Mouse (Mus musculus): Measurements from ENCODE around the gene Lrch4. TPM values are rescaled to one million over a fixed set of nuclear protein-coding genes. Genes with fewer than 3 reads are reported as not detected.

Lrch4 gene
- polyA plus RNA-seq, 1 experiment from 2014 or later = 19.9 TPM

- H3K27me3 ChIP-seq = no peaks in the 10 kb centered on the region
- H3K4me1 ChIP-seq (replicated peaks) = peaks cover 22% of the 10 kb centered on the region
- WGBS = 97% methylated on average over 7 of the region's 7 CpGs
- no peaks in the 10 kb centered on the region for H3K9me3 ChIP-seq
- H3K4me2 ChIP-seq = no peak overlapping the region
- no peaks in the 10 kb centered on the region for H3K36me3 ChIP-seq
- no peak overlapping the region for H3K9ac ChIP-seq
- no peak for ATAC-seq (ENCODE audit: low FRiP score)
- H3K4me3 ChIP-seq = no peak overlapping the region
- H3K27ac ChIP-seq = no peak overlapping the region
Observed at GRCm38 (mm10) chr5:137615347-137615746, 13.6 kb upstream of the Lrch4 start.

GRCm38 (mm10) chr5:137623937-137624530 is 4.9 kb upstream of the Lrch4 start:
- Histone ChIP-seq H3K4me1 (replicated peaks) (peaks cover 11% of the 10 kb centered on the region), H3K4me3 (no peak overlapping the region), H3K27ac (no peak overlapping the region), H3K9ac (no peak overlapping the region), H3K9me3 (no peaks in the 10 kb centered on the region), H3K36me3 (no peaks in the 10 kb centered on the region), H3K4me2 (no peak overlapping the region), H3K27me3 (0 out of 2 replicates have a peak, but pooled peaks cover 2% of the 10 kb centered on the region)
- 77% methylated on average over 11 of the region's 11 CpGs for WGBS
- ATAC-seq (ENCODE audit: low FRiP score) = no peak

- Histone ChIP-seq H3K4me3 (peak overlapping the region; percentile 80), H3K9ac (peak overlapping the region; percentile 76), H3K36me3 (no peaks in the 10 kb centered on the region), H3K27ac (peak overlapping the region; percentile 93), H3K4me1 (replicated peaks) (peaks cover 47% of the 10 kb centered on the region), H3K4me2 (peak overlapping the region; percentile 70), H3K27me3 (no peaks in the 10 kb centered on the region), H3K9me3 (no peaks in the 10 kb centered on the region)
- 5% methylated on average over 9 of the region's 9 CpGs for WGBS
- ATAC-seq (ENCODE audit: low FRiP score) = no peak
Observed at GRCm38 (mm10) chr5:137627991-137628390, 930 bp upstream of the Lrch4 start.

- H3K36me3 ChIP-seq = peaks cover 9% of the 10 kb centered on the region
- peak overlapping the region; percentile 82 for H3K9ac ChIP-seq
- H3K4me3 ChIP-seq = peak overlapping the region; percentile 80
- H3K27ac ChIP-seq = peak overlapping the region; percentile 91
- peak overlapping the region; percentile 84 for H3K4me2 ChIP-seq
- under 1% methylated on average over 23 of the region's 23 CpGs for WGBS
- H3K9me3 ChIP-seq = no peaks in the 10 kb centered on the region
- no peaks in the 10 kb centered on the region for H3K27me3 ChIP-seq
- H3K4me1 ChIP-seq (replicated peaks) = peaks cover 58% of the 10 kb centered on the region
- peak; percentile 26 for ATAC-seq (ENCODE audit: low FRiP score)
Observed at GRCm38 (mm10) chr5:137629306-137629721, 393 bp downstream of the Lrch4 start.

GRCm38 (mm10) chr5:137629906-137630545 is 1.1 kb downstream of the Lrch4 start:
- H3K4me2 ChIP-seq = peak overlapping the region; percentile 84
- H3K9ac ChIP-seq = peak overlapping the region; percentile 82
- H3K4me1 ChIP-seq (replicated peaks) = peaks cover 58% of the 10 kb centered on the region
- peak overlapping the region; percentile 25; the same call in 1 of the 2 replicates for H3K27ac ChIP-seq
- ATAC-seq (ENCODE audit: low FRiP score) = no peak
- H3K9me3 ChIP-seq = no peaks in the 10 kb centered on the region
- no peaks in the 10 kb centered on the region for H3K27me3 ChIP-seq
- peak overlapping the region; percentile 80 for H3K4me3 ChIP-seq
- WGBS = 29% methylated on average over 6 of the region's 6 CpGs
- peaks cover 10% of the 10 kb centered on the region for H3K36me3 ChIP-seq

- H3K4me1 ChIP-seq (replicated peaks) = peaks cover 58% of the 10 kb centered on the region
- no peak for ATAC-seq (ENCODE audit: low FRiP score)
- peaks cover 16% of the 10 kb centered on the region for H3K36me3 ChIP-seq
- H3K9me3 ChIP-seq = no peaks in the 10 kb centered on the region
- H3K9ac ChIP-seq = peak overlapping the region; percentile 82
- peak overlapping the region; percentile 84 for H3K4me2 ChIP-seq
- WGBS = 34% methylated on average over 3 of the region's 3 CpGs
- H3K4me3 ChIP-seq = peak overlapping the region; percentile 80; the same call in 1 of the 2 replicates
- no peaks in the 10 kb centered on the region for H3K27me3 ChIP-seq
- peak overlapping the region; percentile 25 for H3K27ac ChIP-seq
Observed at GRCm38 (mm10) chr5:137630602-137631001, 1.7 kb downstream of the Lrch4 start.

GRCm38 (mm10) chr5:137631171-137631570 is 2.2 kb downstream of the Lrch4 start:
- peak overlapping the region; percentile 84 for H3K4me2 ChIP-seq
- peak overlapping the region; percentile 80; the same call in 1 of the 2 replicates for H3K4me3 ChIP-seq
- H3K36me3 ChIP-seq = peaks cover 21% of the 10 kb centered on the region
- WGBS = 62% methylated on average over 9 of the region's 9 CpGs
- H3K27me3 ChIP-seq = no peaks in the 10 kb centered on the region
- no peaks in the 10 kb centered on the region for H3K9me3 ChIP-seq
- ATAC-seq (ENCODE audit: low FRiP score) = no peak
- H3K4me1 ChIP-seq (replicated peaks) = peaks cover 58% of the 10 kb centered on the region
- peak overlapping the region; percentile 25 for H3K27ac ChIP-seq
- H3K9ac ChIP-seq = peak overlapping the region; percentile 82

GRCm38 (mm10) chr5:137631591-137631990 is 2.7 kb downstream of the Lrch4 start:
- Histone ChIP-seq H3K27me3 (no peaks in the 10 kb centered on the region), H3K9ac (peak overlapping the region; percentile 82), H3K27ac (peak overlapping the region; percentile 46), H3K4me3 (no peak overlapping the region), H3K4me2 (peak overlapping the region; percentile 84), H3K4me1 (replicated peaks) (peaks cover 58% of the 10 kb centered on the region), H3K9me3 (no peaks in the 10 kb centered on the region), H3K36me3 (peaks cover 26% of the 10 kb centered on the region)
- WGBS = 76% methylated on average over 4 of the region's 4 CpGs
- ATAC-seq (ENCODE audit: low FRiP score) = no peak

- peaks cover 47% of the 10 kb centered on the region for H3K4me1 ChIP-seq (replicated peaks)
- H3K9ac ChIP-seq = peak overlapping the region; percentile 35; the same call in 1 of the 2 replicates
- WGBS = 70% methylated on average over 12 of the region's 12 CpGs
- H3K27ac ChIP-seq = no peak overlapping the region
- ATAC-seq (ENCODE audit: low FRiP score) = no peak
- H3K36me3 ChIP-seq = peaks cover 45% of the 10 kb centered on the region
- H3K27me3 ChIP-seq = no peaks in the 10 kb centered on the region
- H3K9me3 ChIP-seq = no peaks in the 10 kb centered on the region
- H3K4me2 ChIP-seq = no peak overlapping the region
- H3K4me3 ChIP-seq = no peak overlapping the region
Observed at GRCm38 (mm10) chr5:137633397-137634084, 4.6 kb downstream of the Lrch4 start.

GRCm38 (mm10) chr5:137639472-137639871 is 10.6 kb downstream of the Lrch4 start:
- Histone ChIP-seq H3K27ac (no peak overlapping the region), H3K4me1 (replicated peaks) (no peaks in the 10 kb centered on the region; the same call in 1 of the 2 replicates), H3K27me3 (peaks cover 24% of the 10 kb centered on the region), H3K9ac (no peak overlapping the region), H3K4me2 (no peak overlapping the region), H3K4me3 (no peak overlapping the region), H3K36me3 (peaks cover 78% of the 10 kb centered on the region), H3K9me3 (no peaks in the 10 kb centered on the region)
- WGBS = 91% methylated on average over 7 of the region's 7 CpGs
- ATAC-seq (ENCODE audit: low FRiP score) = no peak

- peaks cover 39% of the 10 kb centered on the region for H3K27me3 ChIP-seq
- H3K36me3 ChIP-seq = peaks cover 67% of the 10 kb centered on the region
- no peak for ATAC-seq (ENCODE audit: low FRiP score)
- no peak within 1 kb of the TSS for H3K4me3 ChIP-seq
- H3K4me1 ChIP-seq (replicated peaks) = peaks cover 7% of the 10 kb centered on the region
- H3K9me3 ChIP-seq = no peaks in the 10 kb centered on the region
- WGBS = 88% methylated on average over 19 of the region's 19 CpGs
- H3K27ac ChIP-seq = no peak within 1 kb of the TSS
- H3K4me2 ChIP-seq = no peak within 1 kb of the TSS
- H3K9ac ChIP-seq = no peak within 1 kb of the TSS
Observed at GRCm38 (mm10) chr5:137641054-137641453, 12.1 kb downstream of the Lrch4 start, which contains the start of gene Sap25. TSS of gene Sap25 (plus strand) at chr5:137641334.

GRCm38 (mm10) chr5:137642886-137643285 is 14.0 kb downstream of the Lrch4 start:
- H3K36me3 ChIP-seq = peaks cover 48% of the 10 kb centered on the region
- H3K9ac ChIP-seq = no peak overlapping the region; the same call in 1 of the 2 replicates
- peaks cover 8% of the 10 kb centered on the region for H3K4me1 ChIP-seq (replicated peaks)
- WGBS = 52% methylated on average over 4 of the region's 4 CpGs
- no peaks in the 10 kb centered on the region for H3K9me3 ChIP-seq
- H3K4me3 ChIP-seq = no peak overlapping the region
- H3K4me2 ChIP-seq = no peak overlapping the region
- no peak overlapping the region for H3K27ac ChIP-seq
- ATAC-seq (ENCODE audit: low FRiP score) = no peak
- H3K27me3 ChIP-seq = peaks cover 50% of the 10 kb centered on the region

Measured in hindbrain, embryonic 13.5 days (tissue).